Mouse (Mus musculus) R1 (cell line): ENCODE measurements around the gene Crk.

Source experiments
- DNase-seq: peaks from one replicate; pipeline ENCODE4 v3.0.0-alpha.2; 2018; ENCODE audit warnings: low read depth, low spot score

Crk gene

DNA sequence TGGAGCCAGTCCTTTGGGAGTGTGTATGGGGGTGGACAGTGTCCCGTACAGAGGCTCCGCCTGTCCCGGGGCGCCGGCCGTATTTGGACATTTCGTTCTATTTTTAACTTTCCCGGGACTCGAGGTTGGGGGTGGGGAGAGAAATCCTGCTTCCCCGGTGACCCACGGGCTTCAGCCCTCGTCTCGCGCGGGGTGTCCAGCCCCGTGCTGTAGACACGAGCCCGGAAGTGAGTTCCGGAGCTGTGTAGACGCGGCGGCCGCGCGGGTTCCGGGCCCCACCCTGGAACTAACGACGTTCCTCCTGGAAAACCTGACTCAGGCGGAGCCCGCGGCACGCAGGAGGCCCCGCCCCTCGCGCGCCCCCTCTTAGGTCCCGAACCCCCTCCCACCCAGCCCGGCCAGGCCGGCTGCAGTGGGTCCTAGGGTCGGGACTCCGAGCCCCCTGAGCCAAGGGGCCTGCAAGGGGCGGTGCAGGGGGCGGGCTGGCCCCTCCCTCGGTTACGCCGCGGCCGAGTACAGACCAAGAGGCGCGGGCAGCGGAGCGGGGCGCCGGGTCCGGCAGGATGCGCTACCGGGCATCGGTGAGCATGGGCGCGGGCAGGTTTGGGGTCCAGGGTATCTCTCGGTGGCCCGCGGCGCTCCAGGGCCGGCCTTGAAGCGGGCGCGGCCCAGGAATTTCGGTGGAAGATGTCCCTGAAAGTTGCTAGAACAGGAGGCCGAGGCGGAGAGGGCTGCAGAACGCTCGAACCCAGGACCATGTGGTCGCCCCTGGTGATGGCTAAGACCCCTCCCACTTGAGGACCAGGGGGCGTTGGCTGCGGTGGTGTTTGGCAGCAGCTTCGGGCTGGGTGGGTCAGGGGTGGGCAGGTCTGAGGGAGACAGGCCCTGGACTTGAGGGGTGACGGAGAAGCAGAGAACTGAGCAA lies 23.2 kb upstream of the Crk start:
- DNase-seq = peak; percentile 88

DNA sequence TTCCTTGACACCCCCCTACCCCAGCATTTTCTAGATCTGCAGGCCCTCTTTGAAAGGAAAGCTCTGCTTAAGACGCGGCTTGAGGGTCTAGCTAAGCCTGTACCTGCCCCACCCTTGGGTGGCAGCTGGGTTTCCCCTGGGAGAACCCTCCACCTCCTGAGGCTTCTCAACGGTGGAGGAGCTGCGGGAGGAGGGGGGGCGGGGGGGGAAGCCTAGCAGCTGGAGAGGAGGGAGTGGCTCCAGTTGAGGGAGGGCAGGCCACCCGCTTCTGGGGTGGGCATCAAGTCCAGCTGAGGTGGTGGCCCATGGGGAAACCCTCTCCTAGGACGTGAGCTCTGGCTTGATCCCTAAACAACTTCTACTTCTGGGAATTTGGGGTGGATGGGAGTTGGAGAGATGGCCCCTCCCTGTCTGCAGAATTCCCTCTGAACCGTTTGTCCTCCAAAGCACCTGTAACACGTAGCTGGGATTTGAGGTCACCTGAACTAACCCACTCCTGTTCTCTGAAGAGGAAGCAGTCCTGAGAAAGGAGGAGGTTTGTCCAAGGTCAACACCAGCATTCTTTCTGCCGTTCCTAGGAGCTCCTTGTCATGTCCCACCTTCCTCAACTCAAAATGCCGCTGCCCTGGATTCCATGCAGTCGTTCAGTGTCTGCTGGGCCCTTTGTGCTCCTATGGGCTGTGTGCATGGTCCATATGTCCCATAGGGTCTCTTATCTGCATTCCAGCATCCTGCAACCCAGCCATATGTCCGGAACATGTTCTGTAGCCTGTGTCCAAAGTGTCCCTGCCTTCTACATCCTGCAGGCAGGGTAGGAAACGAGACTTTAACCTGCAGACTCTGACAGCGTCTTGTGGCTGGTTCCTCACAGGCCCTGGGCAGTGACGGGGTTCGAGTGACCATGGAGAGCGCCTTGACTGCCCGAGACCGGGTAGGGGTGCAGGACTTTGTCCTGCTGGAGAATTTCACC lies 22.2 kb upstream of the Crk start:
- peak; percentile 65 for DNase-seq

DNA sequence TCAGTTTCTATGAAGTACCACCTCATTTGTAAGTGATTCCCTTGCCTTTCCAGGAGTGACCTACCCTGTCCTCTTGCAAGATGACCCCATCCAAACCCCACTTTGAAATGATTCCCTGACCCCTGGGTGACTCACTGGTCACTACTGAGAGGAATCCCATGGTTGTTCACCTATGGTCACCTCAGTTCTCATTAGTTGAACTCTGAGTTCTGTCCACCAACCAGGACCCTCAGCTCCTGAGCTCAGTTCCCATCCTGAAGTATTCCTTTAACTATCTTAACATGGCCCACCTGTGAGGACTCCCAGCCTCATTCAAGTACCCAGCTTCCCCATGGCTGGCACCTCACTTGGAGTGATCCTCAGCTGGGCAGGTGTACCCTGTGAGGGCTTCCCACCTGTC lies 21.2 kb upstream of the Crk start:
- DNase-seq = no peak

DNA sequence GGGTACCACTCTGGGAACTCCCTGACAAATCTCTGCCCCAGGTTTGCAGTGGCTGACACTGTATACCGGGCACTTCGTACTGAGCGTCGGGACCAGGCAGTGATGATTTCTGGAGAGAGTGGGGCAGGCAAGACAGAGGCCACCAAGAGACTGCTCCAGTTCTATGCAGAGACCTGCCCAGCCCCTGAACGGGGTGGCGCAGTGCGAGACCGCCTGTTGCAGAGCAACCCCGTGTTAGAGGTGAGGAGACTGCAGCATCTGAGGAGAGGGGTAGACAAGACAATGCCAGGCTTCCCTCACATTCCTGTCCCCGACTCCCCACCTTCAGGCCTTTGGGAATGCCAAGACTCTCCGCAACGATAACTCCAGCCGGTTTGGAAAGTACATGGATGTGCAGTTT lies 20.7 kb upstream of the Crk start:
- no peak for DNase-seq

DNA sequence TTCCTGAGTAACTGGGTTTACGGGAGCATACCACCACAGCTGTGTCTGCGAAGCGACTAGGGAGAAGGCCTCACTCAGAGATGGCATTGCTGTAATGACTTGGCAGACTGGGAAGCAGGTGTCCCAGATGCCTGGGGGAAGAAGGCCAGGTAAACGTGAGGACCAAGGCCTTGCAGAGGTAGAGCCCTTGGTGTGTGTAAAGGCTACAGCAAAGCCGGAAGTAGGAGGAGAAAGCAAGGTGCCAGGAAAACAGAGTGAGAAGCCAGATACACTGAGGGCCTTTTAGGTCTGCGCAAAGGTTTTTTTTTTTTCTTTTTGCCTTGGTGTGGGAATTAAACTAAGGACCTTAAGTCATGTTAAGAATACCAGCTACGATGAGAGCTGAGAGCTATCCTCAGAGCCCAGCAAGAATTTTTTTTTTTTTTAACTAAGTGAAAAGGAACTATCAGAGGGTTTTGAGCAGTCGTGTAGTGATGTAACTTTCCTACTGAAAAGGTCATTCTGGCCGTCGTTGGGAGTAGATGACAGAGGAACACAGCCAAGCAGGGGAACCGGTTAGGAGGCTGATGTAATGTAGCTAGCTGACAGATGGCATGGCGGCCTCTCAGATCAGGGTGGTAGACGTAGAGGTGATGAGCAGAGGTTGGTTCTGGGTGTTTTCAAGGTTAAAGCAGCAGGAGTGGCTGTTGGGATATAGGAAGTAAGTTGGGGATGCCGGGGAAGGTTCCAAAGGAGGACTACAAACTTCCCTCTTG lies 19.9 kb upstream of the Crk start:
- DNase-seq = no peak

DNA sequence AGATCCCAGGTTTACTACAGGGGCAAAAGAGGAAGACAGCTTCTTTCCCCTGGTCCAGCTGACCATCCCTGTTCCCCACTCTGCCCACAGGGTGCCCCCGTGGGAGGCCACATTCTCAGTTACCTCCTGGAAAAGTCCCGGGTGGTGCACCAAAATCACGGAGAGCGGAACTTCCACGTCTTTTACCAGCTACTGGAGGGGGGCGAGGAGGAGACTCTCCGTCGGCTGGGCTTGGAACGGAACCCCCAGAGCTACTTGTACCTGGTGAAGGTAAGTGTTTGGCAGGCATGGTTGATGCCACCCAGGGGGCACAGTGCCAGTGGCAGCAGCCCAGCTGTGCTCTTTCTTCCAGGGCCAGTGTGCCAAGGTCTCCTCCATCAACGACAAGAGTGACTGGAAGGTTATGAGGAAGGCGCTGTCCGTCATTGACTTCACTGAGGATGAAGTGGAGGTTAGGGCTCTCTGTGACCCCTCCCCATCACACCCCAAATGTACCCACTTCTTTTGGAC lies 18.9 kb upstream of the Crk start:
- DNase-seq = no peak

DNA sequence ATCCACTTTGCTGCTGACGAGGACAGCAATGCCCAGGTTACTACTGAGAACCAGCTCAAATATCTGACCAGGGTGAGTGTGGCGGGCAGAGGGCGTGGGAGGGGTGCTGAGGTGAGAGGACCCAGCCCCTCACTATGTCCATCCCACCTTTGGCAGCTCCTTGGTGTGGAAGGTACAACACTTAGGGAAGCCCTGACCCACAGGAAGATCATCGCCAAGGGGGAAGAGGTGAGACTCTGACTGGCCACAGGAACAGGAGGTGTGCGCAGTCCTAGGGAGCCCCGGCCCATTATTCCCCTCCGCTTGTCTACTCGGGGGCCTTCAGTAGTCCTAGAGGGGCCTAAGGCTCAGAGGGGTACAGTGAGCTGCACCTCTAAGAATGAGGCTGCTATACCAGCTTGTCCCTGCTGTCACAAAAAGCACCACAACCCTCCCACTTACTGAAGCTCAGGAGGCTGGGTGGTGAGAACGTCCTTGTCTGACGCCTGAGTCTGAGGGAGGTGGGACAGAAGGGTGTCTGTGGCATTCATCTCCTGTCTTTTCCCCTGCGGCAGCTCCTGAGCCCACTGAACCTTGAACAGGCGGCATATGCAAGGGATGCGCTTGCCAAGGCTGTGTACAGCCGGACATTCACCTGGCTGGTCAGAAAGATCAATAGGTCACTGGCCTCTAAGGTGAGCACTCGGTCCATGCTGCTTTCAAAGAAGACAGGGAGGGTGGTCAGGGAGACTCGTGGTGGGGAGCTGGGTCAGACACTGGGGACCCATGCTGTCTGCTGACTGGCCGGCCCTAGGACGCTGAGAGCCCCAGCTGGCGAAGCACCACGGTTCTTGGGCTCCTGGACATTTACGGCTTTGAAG lies 17.9 kb upstream of the Crk start:
- no peak for DNase-seq

DNA sequence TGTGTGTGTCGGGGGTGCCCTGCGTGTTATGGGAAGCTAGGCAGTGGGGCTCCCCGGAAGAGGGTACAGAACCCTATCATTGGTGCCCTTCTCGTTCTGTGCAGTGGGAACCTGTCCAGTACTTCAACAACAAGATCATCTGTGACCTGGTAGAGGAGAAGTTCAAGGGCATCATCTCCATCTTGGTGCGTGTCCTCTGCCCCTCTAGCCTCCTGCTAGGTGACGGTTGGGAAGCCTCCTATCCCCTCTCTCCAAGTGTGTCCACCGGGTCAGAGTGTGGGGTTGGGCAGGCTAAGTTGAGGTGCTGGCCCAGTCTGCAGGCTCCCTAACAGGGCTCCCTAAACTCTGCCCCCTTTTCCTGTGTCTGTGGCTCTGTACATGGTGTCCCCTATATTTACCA lies 16.9 kb upstream of the Crk start:
- no peak for DNase-seq

DNA sequence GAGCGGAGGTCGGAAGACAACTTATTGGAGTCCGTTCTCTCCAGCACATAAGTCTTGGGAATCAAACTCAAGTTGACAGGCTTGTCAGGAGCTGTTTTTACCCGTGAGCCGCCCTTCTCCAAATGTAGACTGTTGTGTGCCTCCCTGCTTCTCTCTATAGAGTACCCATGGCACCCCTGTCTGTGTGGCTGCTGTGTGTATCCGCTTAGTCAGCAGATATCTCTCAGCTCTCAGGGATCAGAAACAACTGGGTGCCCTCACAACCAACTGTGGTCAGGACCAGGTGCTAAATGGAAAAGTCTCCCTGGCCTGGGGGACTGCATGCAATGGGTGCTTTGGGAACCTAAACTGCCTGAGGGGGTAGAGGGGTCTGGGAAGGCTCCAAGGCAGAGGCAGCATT lies 12.8 kb upstream of the Crk start:
- DNase-seq = no peak

DNA sequence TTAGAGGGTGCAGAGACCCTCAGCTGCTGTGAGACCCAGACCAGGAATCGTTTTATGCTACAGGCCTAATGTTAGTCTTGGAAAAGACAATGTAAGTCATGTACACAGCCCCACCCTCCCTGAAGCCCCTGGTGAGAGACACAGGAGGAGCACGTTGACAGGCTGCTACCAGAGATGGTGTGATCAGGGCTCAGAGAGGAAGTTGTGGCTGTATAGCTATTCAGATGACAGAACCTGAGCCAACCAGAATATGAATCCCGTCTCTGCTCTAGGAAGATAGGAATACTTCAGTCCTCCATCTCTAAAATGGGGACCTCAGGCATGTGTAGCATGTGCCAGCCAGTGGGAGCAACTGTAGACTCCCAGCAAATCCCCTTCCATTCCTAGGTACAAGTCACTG lies 10.4 kb upstream of the Crk start:
- no peak for DNase-seq

DNA sequence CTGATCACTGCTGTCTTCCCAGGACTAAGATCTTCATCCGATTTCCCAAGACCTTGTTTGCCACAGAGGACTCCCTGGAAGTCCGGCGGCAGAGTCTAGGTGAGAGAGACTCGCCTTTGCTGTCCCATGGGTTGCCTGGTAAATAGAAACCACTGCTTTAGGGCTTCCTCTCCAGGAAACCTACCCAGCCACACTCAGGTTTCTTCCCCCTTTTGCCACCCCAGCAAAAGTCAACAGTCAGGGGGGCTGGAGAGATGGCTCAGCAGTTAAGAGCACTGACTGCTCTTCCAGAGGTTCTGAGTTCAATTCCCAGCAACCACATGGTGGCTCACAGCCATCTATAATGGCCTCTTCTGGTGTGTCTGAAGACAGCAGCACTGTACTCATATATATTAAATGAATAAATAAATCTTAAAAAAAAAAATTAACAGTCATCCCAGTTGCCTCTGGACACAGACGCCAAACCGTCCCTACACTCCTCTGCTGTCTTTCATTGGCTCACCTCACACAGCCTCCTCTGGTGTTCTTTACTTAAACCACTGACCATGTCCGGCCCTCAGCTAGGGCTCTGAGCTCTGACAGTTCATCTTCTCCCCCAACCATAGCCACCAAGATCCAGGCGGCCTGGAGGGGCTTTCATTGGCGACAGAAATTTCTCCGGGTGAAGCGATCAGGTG lies 9.7 kb upstream of the Crk start:
- DNase-seq = no peak

DNA sequence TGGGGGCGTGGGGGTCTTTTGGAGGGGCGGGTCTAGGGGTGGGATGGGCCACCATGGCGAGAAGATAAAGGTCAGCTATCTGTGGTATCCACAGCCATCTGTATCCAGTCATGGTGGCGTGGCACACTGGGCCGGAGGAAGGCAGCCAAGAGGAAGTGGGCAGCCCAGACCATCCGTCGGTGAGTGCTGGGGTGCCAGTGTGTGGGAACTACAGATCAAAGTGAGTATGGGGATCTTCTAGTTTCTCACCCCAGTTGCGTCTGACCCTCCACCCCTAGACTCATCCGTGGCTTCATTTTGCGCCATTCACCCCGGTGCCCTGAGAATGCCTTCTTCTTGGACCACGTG lies 9.2 kb upstream of the Crk start:
- no peak for DNase-seq

DNA sequence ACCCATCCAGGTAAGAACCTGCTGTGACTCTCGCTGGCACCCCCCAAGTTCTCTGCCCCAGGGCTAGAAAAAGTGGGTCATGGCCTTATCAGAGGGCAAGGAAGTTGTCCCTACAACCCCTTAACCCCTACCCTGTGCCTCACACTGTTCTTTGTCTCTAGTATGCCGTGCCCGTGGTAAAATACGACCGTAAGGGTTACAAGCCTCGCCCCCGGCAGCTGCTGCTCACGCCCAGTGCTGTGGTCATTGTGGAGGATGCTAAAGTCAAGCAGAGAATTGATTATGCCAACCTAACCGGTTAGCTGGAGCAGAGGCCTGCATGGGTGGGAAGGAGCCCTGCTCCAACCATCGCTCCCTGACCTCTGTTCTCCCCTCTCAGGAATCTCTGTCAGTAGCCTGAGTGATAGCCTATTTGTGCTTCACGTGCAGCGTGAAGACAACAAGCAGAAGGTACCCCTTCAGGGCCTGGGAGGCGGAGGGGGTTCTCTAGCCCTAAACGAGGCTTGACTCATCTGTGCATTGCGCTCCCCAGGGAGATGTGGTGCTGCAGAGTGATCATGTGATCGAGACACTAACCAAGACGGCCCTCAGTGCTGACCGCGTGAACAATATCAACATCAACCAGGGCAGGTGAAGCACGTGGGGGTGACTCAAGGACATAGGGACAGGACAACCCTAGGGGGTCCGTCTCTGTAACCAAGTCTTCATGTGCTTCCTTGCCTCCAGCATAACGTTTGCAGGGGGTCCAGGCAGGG lies 7.5 kb upstream of the Crk start:
- no peak for DNase-seq

DNA sequence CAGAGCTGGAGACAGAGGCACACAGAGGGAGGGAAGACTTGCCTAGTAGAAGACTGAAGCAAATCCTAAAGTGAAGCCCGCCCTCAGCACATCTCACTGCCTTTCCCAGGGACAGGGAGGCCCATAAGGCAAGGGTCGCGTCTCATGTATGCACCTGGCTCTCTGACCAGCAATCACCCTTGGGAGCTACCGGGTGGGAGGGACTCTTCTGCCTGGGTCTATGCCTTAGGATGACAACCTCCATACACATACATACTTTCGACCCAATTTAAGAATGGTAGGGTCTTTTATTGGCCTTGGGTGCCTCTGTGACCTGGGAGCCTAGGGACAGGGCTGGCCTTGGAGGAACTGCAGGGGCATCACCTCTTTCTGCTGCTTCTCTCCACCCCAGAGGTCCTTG lies 5.6 kb upstream of the Crk start:
- no peak for DNase-seq

DNA sequence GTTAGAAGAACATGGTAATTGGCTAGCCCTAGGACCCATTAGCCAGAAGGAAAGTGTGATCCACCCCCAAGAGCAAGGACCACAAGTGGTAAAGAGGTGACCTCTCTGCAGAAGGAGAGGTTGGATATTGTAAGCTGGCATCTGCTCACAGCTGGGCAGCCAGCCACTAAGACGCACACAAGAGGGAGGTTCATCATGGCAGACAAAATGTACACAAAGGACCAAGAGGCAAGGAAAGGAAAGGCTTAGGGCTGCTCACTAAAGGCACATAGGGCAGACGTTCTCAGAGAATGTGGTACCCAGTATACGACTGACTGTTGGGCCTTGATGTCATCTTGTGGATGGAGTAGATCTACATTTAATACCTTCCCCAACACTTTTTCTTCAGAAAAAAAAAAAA lies 4.2 kb upstream of the Crk start:
- no peak for DNase-seq

DNA sequence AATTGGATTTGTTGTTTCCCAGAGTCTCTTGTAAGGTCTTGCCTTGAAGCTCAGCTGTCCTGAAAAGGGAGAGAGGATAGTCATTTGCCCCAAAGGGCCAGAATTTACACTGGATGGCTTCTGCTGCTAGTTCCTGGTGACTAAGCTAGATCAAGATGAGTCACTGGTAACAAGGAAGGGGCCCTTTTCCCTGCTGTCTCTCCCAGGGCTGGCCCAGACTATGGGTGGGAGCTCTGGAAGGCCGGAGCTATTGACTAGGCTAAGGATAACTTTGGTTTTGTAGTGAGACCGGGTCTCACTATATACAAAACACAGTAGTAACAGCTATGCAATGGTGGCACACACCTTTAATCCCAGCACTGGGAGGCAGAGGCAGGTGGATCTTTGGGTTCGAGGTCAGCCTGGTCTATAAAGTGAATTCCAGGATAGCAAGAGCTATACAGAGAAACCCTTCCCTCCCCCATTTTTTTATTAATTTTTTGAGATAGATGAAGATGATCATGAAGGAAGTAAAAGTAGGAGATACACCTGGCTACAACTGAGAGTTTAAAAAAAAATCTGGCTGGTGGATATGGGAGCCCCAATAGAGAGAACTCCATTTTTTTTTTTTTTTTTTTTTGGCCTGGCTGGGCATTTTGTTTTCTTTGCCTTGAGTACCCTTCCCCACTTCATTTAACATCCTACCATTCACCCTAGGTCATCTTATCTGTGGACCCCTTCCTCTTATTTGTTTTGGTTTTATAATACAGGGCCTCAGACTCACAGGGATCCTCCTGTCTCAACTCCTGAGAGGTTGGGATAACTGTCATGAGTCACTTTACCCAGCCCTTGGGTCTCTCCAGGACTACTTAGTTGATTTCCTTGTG lies 945 bp upstream of the Crk start:
- no peak for DNase-seq

DNA sequence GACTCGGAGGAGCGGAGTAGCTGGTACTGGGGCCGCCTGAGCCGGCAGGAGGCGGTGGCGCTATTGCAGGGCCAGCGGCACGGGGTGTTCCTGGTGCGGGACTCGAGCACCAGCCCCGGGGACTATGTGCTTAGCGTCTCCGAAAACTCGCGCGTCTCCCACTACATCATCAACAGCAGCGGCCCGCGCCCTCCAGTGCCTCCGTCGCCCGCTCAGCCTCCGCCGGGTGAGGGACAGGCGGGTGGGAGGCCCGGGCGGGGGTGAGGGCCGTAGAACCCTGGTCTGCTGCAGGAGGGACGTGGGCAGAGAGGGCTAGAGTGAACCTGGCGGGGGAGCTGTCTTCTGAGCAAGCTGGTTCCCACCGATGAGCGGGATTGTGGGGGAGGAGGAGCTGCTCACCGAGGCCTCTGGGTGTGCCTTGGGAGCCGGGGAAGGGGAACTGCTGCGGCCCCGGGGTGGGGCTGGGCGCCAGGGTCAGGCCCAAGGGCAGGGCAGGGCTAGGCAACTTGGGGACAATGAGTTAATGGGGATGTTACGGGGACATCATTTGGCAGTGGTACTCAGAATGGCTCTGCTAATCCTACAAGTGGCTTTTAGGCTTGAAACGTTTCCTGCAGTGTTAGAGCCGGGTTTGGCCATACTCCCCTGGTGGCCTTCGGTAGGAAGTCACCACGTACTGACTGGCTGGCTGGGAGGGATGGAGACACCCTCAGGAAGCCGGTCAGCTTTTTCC lies 546 bp downstream of the Crk start:
- peak; percentile 87 for DNase-seq

DNA sequence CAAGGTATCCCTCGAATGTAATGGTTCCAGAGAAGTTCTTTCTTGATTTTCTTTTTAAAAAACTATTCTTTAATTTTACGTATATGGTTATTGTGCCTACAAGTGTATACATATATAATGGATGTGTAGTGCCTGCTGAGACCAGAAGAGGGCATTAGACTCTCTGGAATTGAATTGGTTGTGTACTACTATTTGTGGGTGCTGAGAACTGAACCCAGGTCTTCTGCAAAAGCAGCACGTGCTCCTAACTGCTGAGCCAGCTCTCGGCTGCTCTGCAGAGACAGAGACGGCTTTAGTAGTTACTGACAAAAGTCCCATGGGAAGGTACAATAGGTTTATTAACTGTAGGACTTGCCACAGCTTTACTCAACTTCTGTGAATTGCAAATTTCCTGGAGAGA lies 5.4 kb downstream of the Crk start:
- peak; percentile 52 for DNase-seq
